In genomic region chr16:22380981-22381380, GRCm38 (mm10) we compare ENCODE assay signal across 26 mouse cellular contexts. TPM values are rescaled to one million over a fixed set of nuclear protein-coding genes. Genes with fewer than 3 reads are reported as not detected.
DNase-seq lines count a peak whose midpoint lies in the region; ATAC-seq and TF ChIP-seq lines count a peak whose summit lies in the region.
"Had no signal": no experiment of that assay in that cellular context is flagged by ENCODE, and none has a peak within 500 bp of the region (broad histone marks: within the 10 kb centered on the region; RNA-seq: fewer than 3 reads in every experiment).

No protein-coding gene starts in this region.

- no peak for TF ChIP-seq POLR2A in kidney, adult 2 months (IDR thresholded peaks at IDR 0.05; ENCODE audit: low read depth, low read length)

- 58% methylated on average over 8 of the region's 8 CpGs for WGBS in kidney, adult 2 months
- WGBS in kidney, embryonic 16.5 days = 89% methylated on average over 8 of the region's 8 CpGs

- no peak overlapping the region for H3K4me3 ChIP-seq in kidney, adult 2 months (ENCODE audit: insufficient read depth, low read depth, low read length)
- no peak overlapping the region for H3K4me3 ChIP-seq in kidney, embryonic 16.5 days (ENCODE audit: low read length)
- H3K4me3 ChIP-seq: forebrain, embryonic 10.5 days; forebrain, embryonic 13.5 days; gastrocnemius, adult 2 months; heart, embryonic 12.5 days; heart, embryonic 15.5 days; hindbrain, embryonic 10.5 days; hindbrain, embryonic 13.5 days had no signal

- no peak overlapping the region for H3K4me2 ChIP-seq in kidney, embryonic 16.5 days (replicated peaks; ENCODE audit: low read depth, low read length)
- H3K4me2 ChIP-seq: forebrain, embryonic 13.5 days; heart, embryonic 12.5 days; heart, embryonic 15.5 days; hindbrain, embryonic 13.5 days had no signal

- H3K27ac ChIP-seq in kidney, adult 2 months (ENCODE audit: insufficient read depth, low read depth, low read length) = peak overlapping the region; percentile 6; the same call in 1 of the 2 replicates
- no peak overlapping the region for H3K27ac ChIP-seq in kidney, embryonic 16.5 days (ENCODE audit: low read length)
- H3K27ac ChIP-seq: forebrain, embryonic 10.5 days; forebrain, embryonic 13.5 days; gastrocnemius, adult 2 months; heart, embryonic 15.5 days; hindbrain, embryonic 10.5 days; hindbrain, embryonic 13.5 days had no signal

- H3K9ac ChIP-seq in kidney, embryonic 16.5 days (replicated peaks; ENCODE audit: low read length) = no peak overlapping the region
- H3K9ac ChIP-seq: forebrain, embryonic 13.5 days; forebrain, postnatal 0 days; heart, embryonic 12.5 days; heart, embryonic 15.5 days; hindbrain, embryonic 13.5 days had no signal

- H3K9me3 ChIP-seq in kidney, embryonic 16.5 days (ENCODE audit: low read length) = no peaks in the 10 kb centered on the region
- H3K9me3 ChIP-seq: forebrain, embryonic 10.5 days; forebrain, embryonic 13.5 days; heart, embryonic 12.5 days; heart, embryonic 15.5 days; hindbrain, embryonic 10.5 days; hindbrain, embryonic 13.5 days had no signal

- ATAC-seq in kidney, embryonic 16.5 days (ENCODE audit: low FRiP score, low TSS enrichment) = no peak
- ATAC-seq: activated CD4-positive, CD25-positive, alpha-beta regulatory T cell, adult 4 months; CD4-positive, CD25-positive, alpha-beta regulatory T cell, adult 4 months; forebrain, embryonic 13.5 days; forebrain, postnatal 0 days; hindbrain, embryonic 16.5 days had no signal

- DNase-seq in kidney, adult 2 months = peak; percentile 77
- peak; percentile 36 for DNase-seq in kidney, postnatal 10 days
- peak; percentile 61 to 77 for DNase-seq in kidney, postnatal 36 days
- DNase-seq in T-cell, adult 2 months (ENCODE audit: low spot score) = no peak
- no peak for DNase-seq in heart, adult 18-20 months
- DNase-seq: adrenal gland, adult 8-10 months; adrenal gland, postnatal 25 days; cerebellum, adult 11-12 months; cerebellum, adult 9-10 months; cerebellum, postnatal 14 days; forebrain, postnatal 0 days; gastrocnemius, adult 2 months; gastrocnemius, postnatal 14 days; heart, adult 11 months; heart, postnatal 10 days; heart, postnatal 36 days had no signal

- TF ChIP-seq CTCF in kidney, adult 2 months (conservative IDR thresholded peaks at IDR 0.05; ENCODE audit: insufficient read depth, insufficient read length, low read depth, low read length) = no peak

- H3K36me3 ChIP-seq in kidney, adult 2 months (ENCODE audit: control insufficient read depth, insufficient read depth, low read length) = no peaks in the 10 kb centered on the region; the same call in 1 of the 2 replicates
- peaks cover 9% of the 10 kb centered on the region for H3K36me3 ChIP-seq in kidney, embryonic 16.5 days (ENCODE audit: insufficient read depth, low read length)
- H3K36me3 ChIP-seq: hindbrain, embryonic 13.5 days had no signal

- H3K4me1 ChIP-seq in kidney, adult 2 months (ENCODE audit: control insufficient read depth, insufficient read depth, low read length) = peaks cover 3% of the 10 kb centered on the region
- H3K4me1 ChIP-seq in kidney, embryonic 16.5 days (ENCODE audit: insufficient read depth, low read length) = no peaks in the 10 kb centered on the region

- no peaks in the 10 kb centered on the region for H3K27me3 ChIP-seq in kidney, adult 2 months (replicated peaks; ENCODE audit: control insufficient read depth, insufficient read depth, low read length)
- H3K27me3 ChIP-seq in kidney, embryonic 16.5 days (ENCODE audit: insufficient read depth, low read length) = no peaks in the 10 kb centered on the region
- H3K27me3 ChIP-seq: forebrain, embryonic 13.5 days; heart, embryonic 12.5 days; heart, embryonic 15.5 days; hindbrain, embryonic 13.5 days had no signal

RNA-seq across cellular contexts. Expression of gene Etv5, which starts 58.5 kb away (rescaled TPM):
- 16.2 and 19.7 TPM in 2 replicates for polyA plus RNA-seq in kidney, adult 2 months (2012; rRNA removed)
- 59.9 and 64.6 TPM in 2 replicates for polyA plus RNA-seq in kidney, embryonic 16.5 days (2015; fragmentation: Nextera tagmentation; extraction: Ambion mirVana)
- total RNA-seq in heart, adult 18-20 months (2021) = 1 to 10 TPM; 6.9 to 7.5 TPM

Comparison
In these comparisons a context has a peak if more than half of its experiments do, and no peak if none do; other contexts are left out.
1. DNase-seq: peak in kidney, adult 2 months (single experiment), kidney, postnatal 10 days (single experiment) and kidney, postnatal 36 days (2 of 2); none in T-cell, adult 2 months (single experiment) and heart, adult 18-20 months (0 of 2).